Mouse (Mus musculus): Measurements from ENCODE around the gene Olfr1023.

GRCm38 (mm10) chr2:85885340-85885739 lies at the start of gene Olfr1023:
- TF ChIP-seq HCFC1 (IDR thresholded peaks at IDR 0.05; ENCODE audit: borderline replicate concordance, insufficient read depth, low read length) (no peak), ZNF384 (IDR thresholded peaks at IDR 0.05; ENCODE audit: low read depth, low read length) (no peak), CHD2 (IDR thresholded peaks at IDR 0.05; ENCODE audit: low read depth, low read length) (no peak), ZC3H11A (IDR thresholded peaks at IDR 0.05; ENCODE audit: borderline replicate concordance, low read depth, low read length) (no peak)
